Mouse (Mus musculus) spleen, postnatal 10 days (tissue): ENCODE results near the gene Paxx.
A peak's percentile ranks its signal among the peaks of the same experiment; 100 is the strongest.

Experiments
- DNase-seq, 2 experiments: peaks; one replicate each; pipeline ENCODE4 v3.0.0; 2021 to 2022; ENCODE audit warnings: low spot score in 2 of 2

The Paxx gene

DNA sequence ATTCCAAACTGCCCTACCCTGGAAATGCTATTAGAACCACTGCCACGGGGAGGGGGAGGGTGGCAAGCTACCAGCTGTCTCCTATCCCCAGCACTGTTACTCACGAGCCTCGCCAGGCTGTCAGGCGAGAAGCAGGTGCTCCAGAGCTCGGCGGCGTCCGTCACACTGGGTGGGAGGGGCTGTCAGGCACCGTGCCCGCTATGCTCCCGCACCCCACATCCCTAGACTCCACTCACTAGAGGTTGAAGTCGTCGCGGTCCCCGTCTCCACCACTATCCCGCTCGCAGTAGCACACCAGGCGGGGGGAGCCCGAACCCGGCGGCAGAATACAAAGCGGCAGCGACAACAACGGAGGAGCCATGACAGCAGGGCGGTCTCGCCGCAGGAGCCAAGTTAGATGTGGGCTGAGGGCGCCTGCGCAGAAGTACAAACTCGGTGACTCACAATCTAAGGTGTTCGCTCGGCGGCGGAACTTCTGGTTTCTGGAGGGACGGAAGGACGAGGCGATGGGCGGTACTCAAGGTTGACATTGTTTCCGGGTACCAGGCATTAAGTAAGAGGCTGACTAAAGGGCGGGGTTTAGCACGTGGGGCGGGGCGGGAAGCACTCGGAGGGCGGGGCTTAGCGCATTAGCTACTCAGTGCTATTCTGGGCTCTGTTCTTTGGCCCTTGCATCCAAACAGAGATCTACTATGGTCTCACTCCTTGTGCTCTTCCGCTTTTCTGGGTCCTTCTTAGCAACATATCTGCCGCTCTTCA is at the start of gene Paxx:
Gene Paxx, minus strand, starts transcription at position 544 of the 759 bp plus-strand sequence.
- peak; percentile 82 to 92 for DNase-seq

DNA sequence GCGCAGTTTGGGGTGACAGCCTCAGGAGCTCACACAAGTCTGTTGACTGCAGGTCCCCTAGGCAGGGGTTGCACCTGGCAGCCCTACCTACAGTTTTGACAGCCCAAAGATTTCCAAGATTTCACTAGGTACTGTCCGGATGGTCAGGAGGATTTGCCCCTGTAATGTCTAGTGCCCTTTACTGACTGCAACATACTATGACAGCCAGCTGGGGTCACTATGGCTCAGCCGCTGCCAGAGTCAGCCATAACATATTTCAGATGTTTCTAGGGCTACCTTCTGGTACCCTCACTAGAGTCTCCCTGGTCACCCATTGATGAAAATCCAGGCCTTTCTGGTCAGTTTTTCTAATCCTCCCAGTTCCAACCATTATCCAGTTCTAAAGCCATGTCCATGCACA is 49.0 kb upstream of the Paxx start:
- DNase-seq, result no peak

DNA sequence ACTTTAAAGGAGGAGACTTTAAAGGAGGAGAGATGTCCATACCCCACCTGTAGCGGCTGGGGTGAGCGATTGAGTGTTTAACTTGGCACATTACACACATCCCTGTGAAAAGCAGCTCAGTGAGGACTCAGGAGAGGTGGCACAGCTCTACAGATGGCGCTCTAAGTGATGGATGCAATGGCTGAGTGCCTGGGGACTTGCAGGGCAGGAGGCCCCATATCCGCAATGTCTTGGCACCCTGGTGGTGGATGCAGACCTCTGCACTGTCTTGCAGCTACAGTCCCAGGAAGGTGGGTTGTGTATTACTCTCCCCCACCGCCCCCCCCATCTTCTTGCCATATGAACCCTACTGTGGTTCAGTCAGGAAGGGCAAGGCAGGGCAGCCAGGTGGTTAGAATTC is 46.1 kb upstream of the Paxx start:
- DNase-seq, result peak in 1 of 2 experiments; percentile 40

DNA sequence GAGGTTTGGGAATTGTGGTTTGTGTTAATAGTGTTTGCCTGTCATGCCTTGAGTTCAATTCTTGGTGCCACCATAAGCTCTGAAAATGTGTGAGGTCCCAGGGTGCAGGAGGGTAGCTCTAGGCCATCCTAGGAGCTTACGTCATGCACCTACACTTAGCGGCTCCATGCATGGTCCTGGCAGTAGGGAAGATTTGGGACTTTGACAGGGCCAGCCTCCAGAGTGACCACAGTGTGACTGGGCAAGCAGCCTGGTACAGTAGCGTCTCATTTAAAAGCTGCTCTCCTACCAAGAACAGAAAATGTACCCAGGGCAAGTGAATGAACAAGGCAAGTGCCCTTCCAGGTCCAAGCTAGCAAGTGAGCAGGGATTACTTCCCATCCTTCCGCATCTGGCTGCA is 45.0 kb upstream of the Paxx start:
- DNase-seq, result no peak

DNA sequence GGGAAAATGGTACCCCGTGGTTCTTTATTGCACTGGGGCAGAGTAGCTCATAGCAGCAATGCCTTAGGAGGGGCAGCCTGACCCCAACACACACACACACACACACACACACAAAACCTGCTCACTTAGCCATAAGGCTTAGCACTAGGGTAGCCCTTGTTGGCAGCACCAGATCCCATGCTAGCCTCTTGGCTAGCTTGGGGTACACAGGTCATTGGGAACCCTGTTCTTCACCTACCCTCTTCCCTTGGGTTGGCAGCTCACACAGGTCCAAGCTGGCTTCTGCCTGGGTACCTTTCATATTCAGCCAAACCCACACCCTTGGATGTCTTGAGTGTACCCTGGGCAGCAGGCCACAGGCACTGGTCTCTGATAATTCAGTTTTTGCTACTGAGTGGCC is 44.1 kb upstream of the Paxx start:
- DNase-seq, result no peak

DNA sequence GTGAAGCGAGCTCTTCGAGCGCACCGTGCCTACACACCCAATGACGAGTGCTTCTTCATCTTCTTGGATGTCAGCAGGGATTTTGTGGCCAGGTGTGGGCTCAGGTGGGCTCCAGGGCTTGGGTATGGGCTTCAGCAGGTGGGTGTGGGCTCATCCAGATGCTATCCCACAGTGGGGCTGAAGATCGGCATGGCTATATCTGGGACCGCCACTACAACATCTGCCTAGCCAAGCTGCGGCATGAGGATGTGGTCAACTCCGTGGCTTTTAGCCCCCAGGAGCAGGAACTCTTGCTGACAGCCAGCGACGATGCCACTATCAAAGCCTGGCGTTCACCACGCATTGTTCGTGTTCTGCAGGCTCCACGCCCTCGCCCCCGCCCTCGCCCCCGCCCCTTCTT is 43.6 kb upstream of the Paxx start:
- no peak for DNase-seq

DNA sequence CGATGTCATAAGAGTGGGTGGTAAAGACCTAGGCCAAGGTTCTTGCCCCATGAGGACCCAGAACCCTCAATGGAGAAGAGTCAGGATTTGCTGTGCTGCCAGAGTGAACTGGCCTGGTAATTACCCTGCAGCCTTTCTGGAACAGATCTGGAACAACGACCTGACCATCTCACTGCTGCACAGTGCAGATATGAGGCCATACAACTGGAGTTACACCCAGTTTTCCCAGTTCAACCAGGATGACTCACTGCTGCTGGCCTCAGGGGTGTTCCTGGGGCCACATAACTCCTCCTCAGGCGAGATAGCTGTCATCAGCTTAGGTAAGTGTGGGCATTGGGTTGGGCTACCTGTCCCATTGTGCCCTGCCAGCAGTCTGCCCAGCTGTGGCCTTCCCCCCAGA is 41.8 kb upstream of the Paxx start:
- no peak for DNase-seq

DNA sequence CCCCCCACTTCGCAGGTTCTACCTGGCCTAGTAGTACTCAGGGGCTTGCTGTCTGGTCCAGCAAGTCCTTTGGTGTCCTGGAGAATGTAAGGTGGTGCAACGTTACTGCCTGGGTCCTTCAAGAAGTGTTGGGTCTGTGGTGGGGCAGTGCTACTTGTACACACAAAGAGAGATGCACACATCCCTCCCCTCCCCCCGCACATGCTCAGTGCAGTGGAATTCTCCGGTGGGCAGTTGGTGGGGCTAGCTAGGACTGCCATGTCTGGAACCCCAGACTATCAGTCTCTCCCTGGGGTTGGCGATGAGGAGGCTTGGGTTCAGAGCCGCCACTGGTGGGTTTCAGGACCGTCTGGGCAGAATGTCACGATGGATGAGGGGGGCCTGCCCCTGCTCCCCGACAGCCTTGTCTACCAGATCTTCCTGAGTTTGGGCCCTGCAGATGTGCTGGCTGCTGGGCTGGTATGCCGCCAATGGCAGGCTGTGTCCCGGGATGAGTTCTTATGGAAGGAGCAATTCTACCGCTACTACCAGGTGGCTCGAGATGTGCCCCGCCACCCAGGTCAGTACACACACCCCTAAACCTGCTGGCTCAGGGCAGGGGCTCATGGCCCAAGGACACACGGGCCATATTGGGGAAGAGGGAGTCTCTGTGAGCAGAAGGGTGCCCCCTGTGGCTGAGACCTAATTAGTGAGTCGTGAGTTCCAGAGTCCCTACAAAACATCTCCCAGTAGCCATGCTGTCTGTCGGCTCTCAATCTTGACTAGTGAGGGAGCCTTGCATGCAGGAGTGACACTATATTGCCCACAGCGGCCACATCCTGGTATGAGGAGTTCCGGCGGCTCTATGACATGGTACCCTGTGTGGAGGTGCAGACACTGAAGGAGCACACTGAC is 40.9 kb upstream of the Paxx start, which contains the start of gene C8g:
Gene C8g, minus strand, starts transcription at position 127 of the 894 bp plus-strand sequence.
- no peak for DNase-seq

DNA sequence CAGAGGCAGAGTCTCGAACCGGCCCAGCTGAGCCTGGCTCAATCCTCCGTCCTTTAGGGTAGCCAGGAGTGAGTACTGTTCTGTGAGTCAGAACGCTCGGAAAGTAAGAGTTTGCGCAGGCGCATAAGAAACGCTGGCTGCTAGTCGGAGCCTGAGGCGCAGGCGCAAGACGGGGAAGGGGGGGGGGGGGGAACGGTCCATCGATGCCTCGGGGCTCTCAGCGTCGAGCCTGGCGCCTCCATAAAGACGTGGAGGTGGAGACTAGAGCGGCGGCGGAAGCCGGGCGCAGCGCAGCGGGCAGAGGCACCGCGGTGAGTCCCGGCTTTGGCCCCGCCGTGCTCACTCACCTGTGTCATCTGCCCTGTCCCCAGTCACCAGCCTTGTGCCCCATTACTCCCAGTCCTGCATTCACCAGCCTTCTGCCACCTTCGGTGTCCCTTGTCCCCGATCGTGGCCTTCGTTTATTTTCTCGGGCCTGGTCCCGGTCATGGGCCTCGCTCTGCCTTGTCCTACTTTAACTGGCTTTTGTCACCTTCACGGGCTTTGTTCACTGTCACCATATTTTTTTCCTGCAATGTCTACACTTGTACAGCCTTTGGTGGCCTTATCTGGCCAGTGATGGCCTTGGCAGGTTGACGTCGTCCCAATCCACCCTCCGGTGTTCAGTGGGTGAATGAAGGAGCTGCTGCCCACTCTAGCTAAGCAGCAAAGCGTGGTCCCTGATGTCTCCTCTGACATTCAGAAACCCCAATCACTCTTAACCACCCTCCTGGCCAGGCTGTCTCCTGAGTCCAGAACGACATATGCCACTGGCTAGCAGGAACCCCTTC is 39.9 kb upstream of the Paxx start, which contains the start of gene Fbxw5:
Gene Fbxw5, plus strand, starts transcription at position 175 of the 830 bp plus-strand sequence.
- DNase-seq, result peak; percentile 71 to 86

DNA sequence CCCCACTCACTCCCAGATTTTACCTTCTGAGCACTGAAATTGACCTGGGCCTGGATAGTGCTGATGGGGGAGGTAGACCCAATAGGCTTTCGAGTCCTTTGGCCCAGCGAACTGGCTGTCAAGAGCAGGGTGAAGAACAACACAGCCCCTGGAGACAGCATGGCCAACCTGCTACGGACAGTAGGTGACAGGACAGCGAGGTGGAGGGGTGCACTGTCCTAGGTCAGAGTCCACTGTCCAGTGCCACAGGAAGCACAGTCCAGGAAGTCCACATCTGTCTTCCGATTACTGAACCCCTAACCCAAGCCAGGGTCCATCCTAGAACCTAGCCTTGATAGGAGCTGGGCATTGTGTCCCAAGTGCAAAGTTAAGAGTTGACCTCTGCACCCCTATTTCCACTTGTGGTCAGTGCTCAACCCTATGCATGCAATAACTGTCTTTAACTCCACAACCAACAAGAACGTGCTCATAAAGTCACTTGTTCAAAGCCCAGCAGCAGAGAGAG is 39.2 kb upstream of the Paxx start:
- DNase-seq, result no peak

DNA sequence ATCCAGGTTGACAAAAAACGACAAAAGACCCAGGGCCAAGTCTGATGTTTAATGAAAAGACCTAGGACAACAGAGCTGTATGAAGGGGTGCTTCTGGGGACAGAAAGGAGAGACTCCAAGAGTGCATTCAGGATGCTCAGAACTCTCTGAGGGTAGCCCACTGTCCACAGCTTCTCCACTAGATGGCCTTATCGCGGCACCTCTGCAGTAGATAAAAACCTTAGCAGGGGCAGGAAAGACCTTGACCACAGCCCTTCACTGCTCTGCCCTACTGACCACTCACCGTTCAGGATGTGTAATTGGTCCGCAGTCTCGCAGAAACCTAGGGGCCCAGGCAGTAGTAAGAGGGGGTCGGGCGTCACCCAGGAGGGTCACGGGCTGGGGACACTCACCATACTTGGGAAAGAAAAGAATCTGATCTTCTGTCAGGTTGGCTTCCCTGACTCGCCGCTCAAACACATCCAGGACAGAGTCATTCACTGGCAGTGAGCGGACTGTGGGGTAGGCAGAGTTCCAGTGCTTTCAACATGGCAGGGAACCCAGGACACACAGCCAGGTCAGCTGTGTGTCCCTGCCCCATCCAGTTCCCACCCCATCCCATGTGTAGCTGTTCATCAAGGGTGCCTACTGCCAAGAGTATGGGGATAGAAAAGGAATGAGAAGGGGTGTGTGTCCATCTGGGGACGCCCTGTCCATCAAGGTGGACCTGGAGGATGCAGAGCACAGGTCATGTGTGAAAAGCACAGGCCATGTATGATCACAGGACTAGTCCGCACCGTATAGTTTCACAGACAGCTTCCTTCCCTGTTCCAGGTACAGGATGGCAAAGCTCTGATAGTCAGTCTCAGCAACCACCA is 38.0 kb upstream of the Paxx start:
- no peak for DNase-seq

DNA sequence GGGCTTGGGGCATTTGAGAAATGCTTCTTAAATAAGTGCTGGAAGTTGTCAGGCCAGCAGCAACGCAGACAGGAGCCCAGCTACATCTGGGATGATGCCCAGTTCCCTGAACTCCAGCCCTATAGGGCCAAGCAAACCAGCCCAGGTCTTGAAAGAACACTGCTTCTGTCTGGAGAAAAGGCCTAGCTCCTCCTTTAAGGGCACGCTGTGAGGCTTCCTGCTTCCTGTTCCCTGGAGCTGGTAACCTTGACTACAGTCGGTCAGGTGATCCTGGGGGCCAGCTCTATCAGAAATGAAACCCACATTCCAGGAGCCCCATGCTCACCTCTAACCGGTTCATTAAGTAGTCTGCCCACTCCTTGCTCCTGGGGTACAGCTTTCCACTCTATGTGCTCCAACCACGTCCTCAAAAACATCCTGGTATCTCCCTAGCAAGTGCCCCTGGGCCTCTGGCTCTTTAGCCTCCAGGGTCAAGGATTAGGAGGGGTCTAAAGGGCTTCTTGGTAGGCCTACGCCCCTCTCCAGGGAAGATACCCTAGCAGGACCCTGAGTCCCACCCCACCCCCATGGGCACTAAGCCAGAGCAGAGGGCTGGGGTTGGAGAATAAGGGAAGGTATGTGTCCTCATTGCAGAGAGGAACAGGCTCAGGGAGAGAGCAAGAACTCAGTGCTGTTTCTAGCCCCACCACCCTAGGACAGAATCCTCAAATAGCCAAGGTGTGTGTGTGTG is 37.1 kb upstream of the Paxx start:
- no peak for DNase-seq

DNA sequence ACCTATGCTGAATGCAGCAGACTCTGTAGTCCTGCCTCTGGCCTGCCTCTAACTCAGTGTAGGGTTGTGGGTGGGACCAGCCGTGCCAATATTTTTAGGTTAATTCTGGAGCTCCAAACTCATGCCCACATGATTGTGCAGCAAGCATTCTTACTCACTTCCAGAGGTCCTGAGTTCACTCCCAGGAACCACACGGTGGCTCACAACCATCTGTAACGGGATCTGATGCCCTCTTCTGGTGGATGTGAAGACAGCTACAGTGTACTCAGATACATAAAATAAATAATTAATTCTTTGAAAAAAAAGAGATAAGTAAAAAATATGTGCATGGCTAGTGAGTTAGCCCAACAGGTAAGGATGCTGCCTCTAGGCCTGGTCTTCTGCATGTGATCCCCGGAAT is 35.6 kb upstream of the Paxx start:
- no peak for DNase-seq

DNA sequence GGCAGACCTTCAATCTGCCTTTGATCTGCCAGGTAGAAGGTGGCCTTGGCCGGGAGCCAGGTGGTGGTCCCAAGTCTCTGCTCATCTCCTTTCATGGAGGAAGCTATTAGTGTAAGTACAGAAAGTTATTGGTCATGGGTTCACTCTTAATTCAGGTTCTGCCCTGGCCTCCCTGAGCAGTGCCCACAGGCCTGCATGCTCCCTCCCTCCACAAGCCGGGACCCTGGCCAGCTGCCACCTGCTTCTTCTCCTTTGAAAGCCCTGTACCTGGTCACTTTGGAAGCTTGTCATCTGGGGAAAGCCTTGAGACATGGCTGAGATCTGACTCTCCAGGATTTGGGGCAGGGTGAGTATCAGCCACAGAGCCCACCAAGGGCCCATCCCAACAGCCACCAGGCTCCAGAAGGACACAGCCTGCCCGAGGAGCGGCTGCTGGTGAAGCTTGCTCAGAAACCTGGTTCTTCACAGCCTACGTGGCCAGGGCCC is 32.6 kb upstream of the Paxx start, which contains the start of gene Lcn12:
Gene Lcn12, minus strand, starts transcription at position 436 of the 486 bp plus-strand sequence.
- no peak for DNase-seq

DNA sequence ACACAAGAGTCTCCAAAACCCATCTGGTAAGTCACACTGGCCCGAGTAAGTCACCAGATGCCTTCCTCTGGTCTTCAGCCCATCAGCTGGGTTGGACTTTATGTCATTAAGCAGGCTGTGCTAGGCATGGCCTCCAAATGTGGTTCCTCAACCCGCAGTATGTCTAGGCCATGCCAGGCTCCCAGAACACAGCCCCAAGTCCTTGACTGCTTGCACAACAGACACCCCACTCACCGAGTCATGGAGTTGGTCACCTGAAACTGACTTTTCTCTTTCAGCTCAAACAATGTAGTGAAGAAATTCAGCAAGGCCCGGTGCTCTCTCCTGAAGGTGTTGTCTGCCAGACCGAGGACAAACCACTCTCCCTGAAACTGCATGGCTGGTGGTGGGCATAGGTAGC is 32.1 kb upstream of the Paxx start:
- DNase-seq, result no peak

DNA sequence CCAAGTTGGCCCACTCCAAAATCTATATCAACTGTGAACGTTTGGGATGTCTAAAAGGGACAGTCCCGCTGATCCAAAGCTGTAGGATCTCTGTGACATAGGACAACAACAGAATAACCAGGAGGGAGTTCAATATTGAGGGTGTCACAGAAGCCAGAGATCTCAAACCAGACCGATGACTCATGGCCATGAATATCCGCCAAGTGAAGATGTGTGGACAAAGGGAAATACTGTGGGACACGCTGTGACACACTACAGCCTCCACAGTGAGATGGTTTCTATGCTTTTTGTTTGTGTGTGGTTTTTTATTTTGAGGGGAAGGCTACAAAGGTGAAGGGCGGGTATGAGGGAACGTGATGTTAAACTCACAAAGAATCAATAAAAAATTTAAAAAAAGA is 27.8 kb upstream of the Paxx start:
- DNase-seq, result no peak

DNA sequence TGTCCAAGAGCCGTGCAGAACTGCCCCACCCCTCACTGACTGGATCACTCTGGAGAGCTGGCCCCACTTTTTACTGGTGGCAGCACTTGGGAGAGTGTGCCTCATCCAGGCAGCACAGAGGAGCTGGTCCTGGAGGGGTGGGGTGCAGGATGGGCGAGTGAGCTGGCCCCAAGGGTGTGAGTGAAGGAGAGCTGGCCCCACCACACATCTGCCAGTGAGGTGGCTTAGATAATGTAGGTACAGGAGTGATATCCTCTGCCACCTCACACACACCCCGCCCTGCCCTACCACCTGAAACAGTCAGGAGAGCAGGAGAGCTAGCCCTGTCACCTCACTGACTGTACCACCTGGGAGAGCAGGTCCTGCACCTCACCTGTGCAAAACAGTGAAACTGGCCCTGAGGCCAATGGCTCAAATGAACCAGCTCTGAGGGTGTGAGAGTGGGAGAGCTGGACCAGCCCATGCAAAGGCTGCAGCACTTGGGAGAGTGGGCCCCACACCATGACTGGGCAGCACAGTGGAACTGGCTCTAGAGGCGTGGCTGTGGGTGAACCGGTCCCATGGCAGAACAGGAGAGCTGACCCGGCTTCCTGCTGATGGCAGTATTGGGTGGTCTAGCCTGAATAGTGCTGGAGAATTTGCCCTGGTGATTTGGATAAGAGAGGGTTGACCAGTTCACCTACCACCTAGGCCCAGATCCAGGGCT is 27.2 kb upstream of the Paxx start:
- no peak for DNase-seq

DNA sequence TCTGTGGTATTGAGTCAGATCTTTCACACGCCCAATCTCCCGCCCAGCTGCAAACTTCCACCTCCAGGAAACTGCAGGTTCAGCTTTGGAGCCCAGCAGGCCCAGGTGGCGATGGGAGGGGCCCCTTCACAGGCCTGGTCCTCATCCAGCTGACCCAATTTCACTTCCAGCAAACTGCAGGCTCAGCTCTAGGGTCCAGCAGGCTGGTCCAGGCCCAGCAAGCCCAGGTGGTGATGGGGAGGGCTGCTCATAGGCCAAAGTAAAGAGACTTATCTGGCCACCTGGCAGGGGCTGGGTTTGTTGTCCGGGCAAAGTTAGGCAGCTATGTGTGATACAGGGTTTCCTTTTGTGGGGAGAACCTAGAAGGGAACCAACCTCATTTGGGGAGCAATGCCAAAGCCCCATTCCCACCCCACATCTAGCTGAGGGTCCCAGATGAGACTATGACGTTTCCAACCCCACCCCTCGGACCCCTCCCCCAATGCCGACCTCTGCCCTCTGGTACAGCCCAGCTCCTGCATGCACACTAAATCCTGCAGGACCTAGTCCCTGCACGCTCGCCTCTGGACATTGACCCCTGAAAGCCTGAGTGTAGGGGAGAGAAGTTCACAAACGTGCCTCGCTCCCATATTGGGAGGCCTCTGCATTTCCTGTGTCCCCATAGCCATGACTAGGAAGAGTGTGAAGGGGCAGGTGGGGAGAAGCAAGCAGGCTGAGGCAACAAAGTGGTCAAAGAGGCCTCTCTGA is 24.2 kb upstream of the Paxx start:
- no peak for DNase-seq
